Mouse (Mus musculus) liver, embryonic 14.5 days (tissue): ENCODE measurements around the gene Rab9. TPM values are rescaled to one million over a fixed set of nuclear protein-coding genes. Genes with fewer than 3 reads are reported as not detected.

ENCODE experiments used
- ATAC-seq: fragments of 200-750 bp; cut with Nextera tagmentation; 2 replicates; pipeline ENCODE4 v1.8.0; 2017; ENCODE audit warnings: moderate number of reproducible peaks, mild to moderate bottlenecking, moderate library complexity; ENCODE audit not compliant: insufficient read depth
- DNase-seq, 3 experiments: peaks; one replicate each; pipeline ENCODE4 v3.0.0-alpha.2; 2012 to 2013; ENCODE audit warnings: low read depth in 3 of 3, low spot score in 3 of 3
- H3K27ac ChIP-seq: fragments of 300-500 bp; sonication (generic); 2 replicates; pipeline ENCODE4 v1.5.1; 2014; ENCODE audit warnings: moderate library complexity, mild to moderate bottlenecking, control low read depth, inconsistent platforms
- H3K27me3 ChIP-seq: fragments of 300-500 bp; sonication (generic); 2 replicates; pipeline ENCODE4 v1.6.1; 2014; ENCODE audit warnings: mild to moderate bottlenecking, low read length, moderate library complexity; ENCODE audit not compliant: control insufficient read depth, insufficient read depth
- H3K36me3 ChIP-seq: fragments of 300-500 bp; sonication (generic); replicated peaks from 2 replicates; pipeline ENCODE4 v1.6.1; 2014; ENCODE audit warnings: low read depth; ENCODE audit not compliant: control insufficient read depth, insufficient read depth
- H3K4me1 ChIP-seq, 2 experiments: fragments of 200-500 bp in 1 of 2; fragments of 300-500 bp in 1 of 2; sonication (generic) in 1 of 2; replicated peaks; 2 replicates each; pipeline ENCODE4 v1.6.1; 2012 to 2014; ENCODE audit warnings: antibody characterized with exemption in 1 of 2, inconsistent platforms in 1 of 2, low read length in 1 of 2; ENCODE audit not compliant: control insufficient read depth in 2 of 2, insufficient read depth in 2 of 2
- H3K4me2 ChIP-seq: fragments of 300-500 bp; sonication (generic); 2 replicates; pipeline ENCODE4 v1.6.1; 2014; ENCODE audit warnings: low read depth, mild to moderate bottlenecking, control low read depth, moderate library complexity
- H3K4me3 ChIP-seq, 2 experiments: fragments of 200-500 bp in 1 of 2; fragments of 300-500 bp in 1 of 2; sonication (generic) in 1 of 2; 2 replicates each; pipeline ENCODE4 v1.5.1; 2012 to 2014; ENCODE audit warnings: low read depth in 2 of 2, low read length in 2 of 2, mild to moderate bottlenecking in 2 of 2, control low read depth in 1 of 2, inconsistent platforms in 1 of 2, moderate library complexity in 1 of 2; ENCODE audit not compliant: insufficient read depth in 1 of 2
- H3K9ac ChIP-seq: fragments of 300-500 bp; sonication (generic); replicated peaks from 2 replicates; pipeline ENCODE4 v1.6.1; 2014; ENCODE audit warnings: mild to moderate bottlenecking, control low read depth, moderate library complexity
- H3K9me3 ChIP-seq: fragments of 300-500 bp; sonication (generic); 2 replicates; pipeline ENCODE4 v1.6.1; 2016; ENCODE audit warnings: low read length, mixed read lengths; ENCODE audit not compliant: control insufficient read depth
- CTCF ChIP-seq: IDR thresholded peaks from 2 replicates; pipeline ENCODE4 v1.5.1; 2016; ENCODE audit warnings: antibody characterized with exemption, low read depth, control low read depth
- EP300 ChIP-seq: IDR thresholded peaks from 2 replicates; pipeline ENCODE4 v1.6.1; 2016; ENCODE audit warnings: antibody characterized with exemption, low read depth
- WGBS: fragments of 180-500 bp; shearing (Covaris S2); extraction: QIAGEN DNeasy Blood & Tissue Kit; methylation state at CpG from one replicate; pipeline ENCODE4 v1.1.7; 2014; ENCODE audit not compliant: insufficient replicate concordance; 5-methylcytosine and 5-hydroxymethylcytosine counted together
- polyA plus RNA-seq, 2 experiments: library from polyadenylated mRNA; depleted of rRNA in 1 of 2; stranded (reverse) in 1 of 2; unstranded in 1 of 2; fragments of >200 nt; fragmentation: Nextera tagmentation in 1 of 2; extraction: Ambion mirVana in 1 of 2; gene quantifications; 2 replicates each; pipeline versions ENCODE4 v1.2.1 to v1.2.3; 2012 to 2014

Rab9 gene
- polyA plus RNA-seq, 2 experiments = 11.3 to 22.2 TPM

DNA sequence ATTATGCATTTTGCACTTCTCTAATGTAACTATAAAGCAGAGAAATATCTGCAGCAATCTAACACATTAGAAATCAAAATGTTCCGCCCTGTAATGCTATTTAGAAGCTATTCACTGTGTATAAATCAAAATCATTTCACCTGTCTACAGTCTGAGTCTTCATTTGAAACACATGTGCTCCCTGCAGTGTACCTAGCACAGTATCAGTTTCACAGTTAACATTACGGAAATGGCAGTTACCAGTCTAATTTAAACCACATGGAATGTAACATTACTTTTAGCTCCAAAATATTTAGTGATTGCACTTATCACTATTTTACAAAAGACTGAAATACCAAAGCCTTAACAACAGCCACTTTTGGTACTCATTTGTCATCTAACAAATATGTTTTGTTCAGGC is 44.9 kb downstream of the Rab9 start:
- WGBS = 72% methylated on average over 2 of the region's 2 CpGs
- Histone ChIP-seq H3K4me3 (no peak overlapping the region), H3K4me1 (peaks cover 0 to 4% of the 10 kb centered on the region in 2 experiments; a peak in 2 of 4 replicates), H3K27ac (no peak overlapping the region), H3K9ac (no peak overlapping the region), H3K36me3 (no peaks in the 10 kb centered on the region), H3K27me3 (no peaks in the 10 kb centered on the region), H3K9me3 (no peaks in the 10 kb centered on the region), H3K4me2 (no peak overlapping the region)
- DNase-seq = no peak
- TF ChIP-seq CTCF (no peak), EP300 (no peak)
- ATAC-seq = no peak

DNA sequence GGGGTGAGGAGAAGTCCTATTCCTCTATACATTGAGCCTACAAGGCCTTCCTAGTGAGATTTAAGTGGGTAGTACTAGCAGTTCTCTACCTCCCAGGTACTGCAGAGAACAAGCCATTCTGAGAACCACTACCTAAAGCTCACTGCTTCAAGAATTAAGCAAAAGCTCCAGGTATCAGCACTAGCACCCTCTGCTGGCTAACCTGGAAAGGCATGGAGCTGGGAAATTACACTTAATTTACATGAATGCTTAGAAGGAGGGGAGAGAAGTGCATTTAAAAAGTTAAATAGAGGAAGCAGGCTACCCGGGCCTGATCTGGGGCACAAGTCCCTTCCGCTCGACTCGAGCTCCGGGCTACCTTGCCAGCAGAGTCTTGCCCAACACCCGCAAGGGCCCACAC is 63.5 kb downstream of the Rab9 start:
- no peak for ATAC-seq
- 55% methylated on average over 5 of the region's 6 CpGs for WGBS
- Histone ChIP-seq H3K4me3 (no peak overlapping the region), H3K9me3 (no peaks in the 10 kb centered on the region), H3K36me3 (no peaks in the 10 kb centered on the region), H3K27ac (no peak overlapping the region), H3K4me2 (no peak overlapping the region), H3K9ac (no peak overlapping the region), H3K27me3 (no peaks in the 10 kb centered on the region), H3K4me1 (no peaks in the 10 kb centered on the region)
- DNase-seq = no peak
- TF ChIP-seq CTCF (peak; percentile 46), EP300 (no peak)

DNA sequence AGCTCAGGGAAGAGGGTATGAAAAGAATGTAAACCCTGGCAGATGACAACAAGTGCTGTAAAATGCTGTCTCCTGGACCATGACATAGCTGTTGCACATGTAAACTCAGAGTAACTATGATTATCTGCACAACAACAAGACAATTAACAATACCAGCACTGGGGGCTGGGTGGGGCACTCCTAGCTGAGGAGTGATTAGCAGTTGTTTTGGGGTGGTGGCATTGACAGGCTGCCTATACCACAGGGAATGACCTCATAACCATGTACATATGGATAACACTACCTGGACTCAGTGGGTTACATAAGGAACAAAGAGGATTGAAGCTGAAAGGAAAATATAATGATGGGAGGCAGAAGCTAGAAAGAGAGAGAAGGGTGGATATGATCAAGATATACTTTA is 71.8 kb downstream of the Rab9 start:
- ATAC-seq (peak; percentile 75), DNase-seq (no peak)
- Histone ChIP-seq H3K9me3 (no peaks in the 10 kb centered on the region), H3K27me3 (no peaks in the 10 kb centered on the region), H3K4me3 (no peak overlapping the region), H3K4me2 (no peak overlapping the region), H3K4me1 (no peaks in the 10 kb centered on the region), H3K27ac (no peak overlapping the region), H3K9ac (no peak overlapping the region), H3K36me3 (no peaks in the 10 kb centered on the region)
- TF ChIP-seq CTCF = no peak
- TF ChIP-seq EP300 = no peak

Other genes with a start within 250 kb of the Rab9 start
- 0.93 and 1.1 TPM in 2 replicates for gene Gpm6b, start 241.0 kb downstream of the Rab9 start, polyA plus RNA-seq (2012; rRNA removed)
- gene Gpm6b, start 241.0 kb downstream of the Rab9 start, polyA plus RNA-seq (2014; fragmentation: Nextera tagmentation; extraction: Ambion mirVana) = 1.5 and 1.7 TPM in 2 replicates
- gene Trappc2, start 39.3 kb downstream of the Rab9 start, polyA plus RNA-seq (2012; rRNA removed) = 2.4 and 4.3 TPM in 2 replicates
- 10.4 and 11.5 TPM in 2 replicates for gene Trappc2, start 39.3 kb downstream of the Rab9 start, polyA plus RNA-seq (2014; fragmentation: Nextera tagmentation; extraction: Ambion mirVana)
- gene Ofd1, start 39.2 kb downstream of the Rab9 start, polyA plus RNA-seq (2012; rRNA removed) = 0.79 and 1.5 TPM in 2 replicates
- gene Ofd1, start 39.2 kb downstream of the Rab9 start, polyA plus RNA-seq (2014; fragmentation: Nextera tagmentation; extraction: Ambion mirVana) = 1.9 and 3.1 TPM in 2 replicates
- gene Tceanc, start 38.7 kb upstream of the Rab9 start, polyA plus RNA-seq (2012; rRNA removed) = 1.00 and 1.1 TPM in 2 replicates
- 2.4 and 2.9 TPM in 2 replicates for gene Tceanc, start 38.7 kb upstream of the Rab9 start, polyA plus RNA-seq (2014; fragmentation: Nextera tagmentation; extraction: Ambion mirVana)
- gene Egfl6, start 105.9 kb upstream of the Rab9 start, polyA plus RNA-seq (2012; rRNA removed) = 0.27 and 0.35 TPM in 2 replicates
- 0.15 and 0.28 TPM in 2 replicates for gene Egfl6, start 105.9 kb upstream of the Rab9 start, polyA plus RNA-seq (2014; fragmentation: Nextera tagmentation; extraction: Ambion mirVana)